Mouse (Mus musculus) hindbrain, embryonic 10.5 days (tissue): ENCODE data around the gene Sgcd. TPM values are rescaled to one million over a fixed set of nuclear protein-coding genes. Genes with fewer than 3 reads are reported as not detected.
A peak's percentile ranks its signal among the peaks of the same experiment; 100 is the strongest.

Source experiments
- DNase-seq: peaks from one replicate; pipeline ENCODE4 v3.0.0-alpha.2; 2017; ENCODE audit warnings: low spot score
- H3K27ac ChIP-seq: fragments of 300-500 bp; sonication (generic); 2 replicates; pipeline ENCODE4 v1.5.1; 2016; ENCODE audit warnings: mild to moderate bottlenecking, moderate library complexity
- H3K27me3 ChIP-seq: fragments of 300-500 bp; sonication (generic); 2 replicates; pipeline ENCODE4 v1.6.1; 2016; ENCODE audit warnings: mild to moderate bottlenecking; ENCODE audit not compliant: poor library complexity, insufficient read depth, severe bottlenecking
- H3K36me3 ChIP-seq: fragments of 300-500 bp; sonication (generic); 2 replicates; pipeline ENCODE4 v1.6.1; 2016; ENCODE audit warnings: mild to moderate bottlenecking, moderate library complexity
- H3K4me1 ChIP-seq: fragments of 300-500 bp; sonication (generic); replicated peaks from 2 replicates; pipeline ENCODE4 v1.6.1; 2016; ENCODE audit warnings: mild to moderate bottlenecking
- H3K4me3 ChIP-seq: fragments of 300-500 bp; sonication (generic); 2 replicates; pipeline ENCODE4 v1.5.1; 2016; ENCODE audit warnings: mild to moderate bottlenecking, moderate library complexity
- H3K9me3 ChIP-seq: fragments of 300-500 bp; sonication (generic); 2 replicates; pipeline ENCODE4 v1.6.1; 2016; ENCODE audit warnings: mild to moderate bottlenecking, moderate library complexity
- whole genome bisulfite sequencing: fragments of 180-500 bp; shearing (Covaris S2); methylation state at CpG from one replicate; pipeline ENCODE4 v1.1.7; 2016; 5-methylcytosine and 5-hydroxymethylcytosine counted together
- polyA plus RNA-seq: library from polyadenylated mRNA; unstranded; fragments of >200 nt; fragmentation: Nextera tagmentation; extraction: Ambion mirVana; gene quantifications from 2 replicates; pipeline ENCODE4 v1.2.1, GENCODE M21; 2016

Sgcd gene
- polyA plus RNA-seq, 1 experiment from 2014 or later: 1.5 TPM

GRCm38 (mm10) chr11:47069769-47070384 is 918.9 kb downstream of the Sgcd start:
- no peak for DNase-seq

GRCm38 (mm10) chr11:47063690-47064089 is 925.1 kb downstream of the Sgcd start:
- no peak overlapping the region for H3K4me3 ChIP-seq
- 87% methylated on average over 4 of the region's 4 CpGs for WGBS

More at GRCm38 (mm10) chr11:47069769-47070384, 918.9 kb downstream of the Sgcd start:
- H3K27ac ChIP-seq: no peak overlapping the region
- 92% methylated on average over 2 of the region's 2 CpGs for WGBS
- H3K4me3 ChIP-seq: no peak overlapping the region
- H3K27me3 ChIP-seq: no peaks in the 10 kb centered on the region
- no peaks in the 10 kb centered on the region for H3K9me3 ChIP-seq
- H3K4me1 ChIP-seq: no peaks in the 10 kb centered on the region
- H3K36me3 ChIP-seq: no peaks in the 10 kb centered on the region

DNA sequence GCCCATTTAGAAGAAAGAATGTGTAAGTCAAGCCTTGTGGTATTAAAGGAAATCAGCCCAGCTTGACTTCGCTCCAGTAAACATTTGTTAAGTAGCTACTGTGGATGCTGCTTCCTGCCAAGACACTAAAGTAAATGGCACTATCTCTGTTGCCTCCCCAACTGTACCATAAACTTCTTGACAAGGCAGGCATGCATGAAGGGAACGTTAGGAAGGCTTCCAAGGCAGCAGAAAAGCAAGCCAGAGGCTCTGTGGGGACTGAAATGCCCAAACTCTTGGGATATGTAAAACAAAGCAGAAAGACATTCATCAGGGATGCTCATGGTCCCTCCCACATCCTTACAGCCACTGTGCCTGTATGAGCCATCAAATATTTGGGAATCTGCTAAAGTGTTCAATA is 938.4 kb downstream of the Sgcd start:
- no peak for DNase-seq
- H3K27me3 ChIP-seq: no peaks in the 10 kb centered on the region
- no peaks in the 10 kb centered on the region for H3K36me3 ChIP-seq
- no peak overlapping the region for H3K4me3 ChIP-seq
- no peak overlapping the region for H3K27ac ChIP-seq
- WGBS: 69% methylated on average over 2 of the region's 2 CpGs
- H3K9me3 ChIP-seq: no peaks in the 10 kb centered on the region
- H3K4me1 ChIP-seq: no peaks in the 10 kb centered on the region

More at GRCm38 (mm10) chr11:47063690-47064089, 925.1 kb downstream of the Sgcd start:
- Histone ChIP-seq H3K9me3 (no peaks in the 10 kb centered on the region), H3K4me1 (no peaks in the 10 kb centered on the region), H3K36me3 (no peaks in the 10 kb centered on the region), H3K27ac (no peak overlapping the region), H3K27me3 (no peaks in the 10 kb centered on the region)
- DNase-seq: no peak

- H3K27ac ChIP-seq: no peak overlapping the region
- no peaks in the 10 kb centered on the region for H3K27me3 ChIP-seq
- DNase-seq: no peak
- WGBS: 88% methylated on average over 4 of the region's 4 CpGs
- H3K4me3 ChIP-seq: no peak overlapping the region
- no peaks in the 10 kb centered on the region for H3K9me3 ChIP-seq
- no peaks in the 10 kb centered on the region for H3K36me3 ChIP-seq
- no peaks in the 10 kb centered on the region for H3K4me1 ChIP-seq
Measured at GRCm38 (mm10) chr11:47049756-47050155, 939.0 kb downstream of the Sgcd start.

GRCm38 (mm10) chr11:47032318-47032717 is 956.5 kb downstream of the Sgcd start:
- Histone ChIP-seq H3K27me3 (no peaks in the 10 kb centered on the region), H3K36me3 (no peaks in the 10 kb centered on the region), H3K4me1 (no peaks in the 10 kb centered on the region), H3K9me3 (no peaks in the 10 kb centered on the region), H3K4me3 (no peak overlapping the region), H3K27ac (no peak overlapping the region)
- DNase-seq: no peak
- 85% methylated on average over 5 of the region's 5 CpGs for WGBS

DNA sequence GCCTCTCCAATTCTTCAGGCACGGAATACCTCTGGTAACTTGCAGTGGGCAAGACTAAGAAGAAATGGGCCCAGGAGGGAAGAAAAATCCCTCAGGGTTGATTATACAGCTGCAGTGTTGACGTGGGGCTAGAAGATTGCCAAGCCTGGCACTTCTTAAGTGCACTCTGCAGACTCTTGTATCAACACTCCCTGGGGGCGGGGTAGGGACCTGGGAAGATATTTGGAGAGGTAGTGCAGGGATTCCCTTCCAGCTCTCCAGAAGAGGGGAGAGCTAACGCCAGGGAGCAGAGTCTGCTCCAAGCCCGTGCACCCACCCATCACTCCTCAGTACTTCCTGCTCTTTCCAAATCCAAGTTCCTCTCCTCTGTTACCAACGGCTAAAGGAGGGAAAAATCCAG is 967.9 kb downstream of the Sgcd start:
- Histone ChIP-seq H3K27me3 (no peaks in the 10 kb centered on the region), H3K27ac (no peak overlapping the region), H3K4me3 (no peak overlapping the region), H3K36me3 (no peaks in the 10 kb centered on the region), H3K4me1 (no peaks in the 10 kb centered on the region), H3K9me3 (no peaks in the 10 kb centered on the region)
- DNase-seq: peak; percentile 2
- WGBS: 52% methylated on average over 6 of the region's 6 CpGs

DNA sequence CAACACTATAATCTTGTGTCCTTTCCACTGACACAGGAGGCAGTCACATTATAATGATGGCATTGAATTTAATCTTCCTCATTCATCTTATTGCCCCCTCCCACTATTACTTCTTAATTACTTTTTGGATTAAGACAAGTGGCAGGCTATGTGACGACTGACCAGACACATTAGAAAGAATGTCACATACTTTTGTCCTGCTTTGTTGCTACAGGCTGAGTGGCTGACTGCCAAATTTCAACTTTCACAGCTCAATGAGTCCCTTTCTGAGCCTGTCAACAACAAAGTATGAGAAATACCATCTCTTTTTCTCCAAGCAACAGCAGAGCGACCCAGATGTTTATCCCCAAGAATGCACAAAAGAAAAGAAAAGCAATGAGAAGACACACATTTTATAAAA is 970.6 kb downstream of the Sgcd start:
- no peak for DNase-seq
- Histone ChIP-seq H3K4me3 (no peak overlapping the region), H3K27ac (no peak overlapping the region), H3K36me3 (no peaks in the 10 kb centered on the region), H3K27me3 (no peaks in the 10 kb centered on the region), H3K4me1 (no peaks in the 10 kb centered on the region), H3K9me3 (no peaks in the 10 kb centered on the region)
- 57% methylated on average over 2 of the region's 2 CpGs for WGBS

DNA sequence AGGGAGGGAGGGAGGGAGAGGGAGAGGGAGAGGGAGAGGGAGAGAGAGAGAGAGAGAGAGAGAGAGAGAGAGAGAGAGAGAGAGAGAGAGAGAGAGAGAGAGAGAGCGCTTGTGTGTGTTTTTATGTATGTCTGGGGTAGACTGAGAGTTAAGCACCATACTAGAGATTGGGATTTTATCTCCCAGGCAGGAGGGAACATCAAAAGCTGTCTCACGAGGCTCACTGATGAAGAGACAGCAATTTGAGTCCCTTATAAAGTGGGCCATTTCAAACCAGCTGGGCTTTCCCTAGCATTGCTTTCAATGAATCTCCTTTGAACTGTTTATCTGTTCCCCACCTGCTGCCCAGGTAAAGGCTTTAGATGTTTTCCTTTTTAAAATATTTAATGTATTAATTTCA is 973.1 kb downstream of the Sgcd start:
- Histone ChIP-seq H3K27ac (no peak overlapping the region), H3K27me3 (no peaks in the 10 kb centered on the region), H3K4me3 (no peak overlapping the region), H3K4me1 (no peaks in the 10 kb centered on the region), H3K9me3 (no peaks in the 10 kb centered on the region), H3K36me3 (no peaks in the 10 kb centered on the region)
- DNase-seq: no peak
- 76% methylated on average over 2 of the region's 2 CpGs for whole genome bisulfite sequencing

DNA sequence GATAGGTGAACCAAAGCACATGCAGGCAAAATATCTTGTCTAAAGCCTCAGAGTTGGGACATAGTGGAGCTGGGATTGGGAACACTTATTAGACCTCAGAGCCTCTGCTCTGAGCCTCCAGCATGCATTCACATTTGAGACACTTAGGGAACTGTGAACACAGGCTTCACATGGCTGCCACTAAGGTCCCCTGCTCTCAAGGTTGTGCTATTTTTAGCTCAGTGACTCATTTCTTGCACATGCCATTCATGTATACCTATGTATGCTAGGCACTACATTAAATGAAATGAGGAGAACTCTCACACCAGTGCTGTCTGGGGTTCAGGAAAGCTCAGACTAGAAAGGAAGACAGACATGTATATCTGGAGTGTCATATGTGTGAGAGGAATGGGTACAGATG is 974.5 kb downstream of the Sgcd start:
- no peak overlapping the region for H3K4me3 ChIP-seq
- no peak for DNase-seq
- H3K27ac ChIP-seq: no peak overlapping the region
- H3K36me3 ChIP-seq: no peaks in the 10 kb centered on the region
- H3K27me3 ChIP-seq: no peaks in the 10 kb centered on the region
- no peaks in the 10 kb centered on the region for H3K9me3 ChIP-seq
- no peaks in the 10 kb centered on the region for H3K4me1 ChIP-seq

- Histone ChIP-seq H3K4me1 (no peaks in the 10 kb centered on the region), H3K4me3 (no peak overlapping the region), H3K9me3 (no peaks in the 10 kb centered on the region), H3K27me3 (no peaks in the 10 kb centered on the region), H3K36me3 (no peaks in the 10 kb centered on the region), H3K27ac (no peak overlapping the region)
- DNase-seq: no peak
Measured at GRCm38 (mm10) chr11:47010166-47010565, 978.6 kb downstream of the Sgcd start.

DNA sequence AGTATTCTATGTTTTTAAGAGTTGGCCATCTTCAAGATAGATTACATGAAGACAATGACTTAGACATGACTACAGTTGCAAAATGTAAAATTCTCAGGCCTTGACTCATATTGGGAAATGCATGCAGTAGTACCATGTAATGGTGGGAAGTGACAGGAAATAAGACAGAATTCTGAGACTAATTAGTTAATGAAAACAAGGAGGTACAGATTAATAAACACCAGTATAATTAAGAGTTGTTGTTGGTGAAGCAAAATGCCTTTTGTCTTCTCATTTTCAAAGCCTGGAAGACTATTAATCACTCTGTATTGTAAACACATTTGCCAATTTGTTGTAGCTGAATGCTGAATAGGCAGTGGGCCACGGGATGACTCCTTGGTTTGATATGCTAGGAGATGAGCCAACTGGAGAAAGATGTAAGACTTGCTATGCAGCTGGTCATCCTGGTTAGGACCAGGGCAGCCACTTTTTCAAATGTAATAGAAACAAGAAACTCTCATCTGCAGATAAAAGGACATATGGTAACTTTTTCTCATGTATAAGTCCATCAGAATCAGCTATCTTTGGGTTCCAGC is 983.4 kb downstream of the Sgcd start:
- Histone ChIP-seq H3K4me3 (no peak overlapping the region), H3K9me3 (no peaks in the 10 kb centered on the region), H3K27ac (no peak overlapping the region), H3K4me1 (no peaks in the 10 kb centered on the region), H3K27me3 (no peaks in the 10 kb centered on the region), H3K36me3 (no peaks in the 10 kb centered on the region)
- no peak for DNase-seq
- WGBS: 85% methylated on average over 1 of the region's 1 CpGs

- Histone ChIP-seq H3K36me3 (no peaks in the 10 kb centered on the region), H3K27ac (no peak overlapping the region), H3K4me3 (no peak overlapping the region), H3K27me3 (no peaks in the 10 kb centered on the region), H3K9me3 (no peaks in the 10 kb centered on the region), H3K4me1 (peaks cover 15% of the 10 kb centered on the region)
- DNase-seq: no peak
- WGBS: 47% methylated on average over 4 of the region's 4 CpGs
Measured at GRCm38 (mm10) chr11:46939311-46939710, 1049.5 kb downstream of the Sgcd start.

DNA sequence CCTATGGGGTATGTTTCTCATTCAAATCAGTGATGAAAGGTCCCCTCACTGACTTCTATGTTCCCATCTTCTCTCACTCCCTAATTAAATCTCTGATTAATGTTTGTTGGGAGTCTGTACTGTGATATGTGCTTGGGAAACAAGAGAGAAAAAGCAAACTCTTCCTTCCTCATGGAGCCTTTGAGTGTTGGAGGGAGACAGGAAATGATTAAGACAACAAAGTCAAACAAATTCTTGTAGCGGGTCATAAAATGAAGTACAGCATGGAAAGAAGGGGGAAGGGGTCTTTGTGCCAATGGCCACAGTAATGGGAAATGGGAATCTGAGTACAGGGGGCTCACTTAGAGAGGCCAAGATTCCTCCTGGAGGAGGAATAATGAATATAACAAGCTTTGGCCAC is 1063.8 kb downstream of the Sgcd start:
- DNase-seq: no peak
- Histone ChIP-seq H3K4me3 (no peak overlapping the region), H3K4me1 (no peaks in the 10 kb centered on the region), H3K9me3 (no peaks in the 10 kb centered on the region), H3K27me3 (no peaks in the 10 kb centered on the region), H3K36me3 (no peaks in the 10 kb centered on the region), H3K27ac (no peak overlapping the region)
- WGBS: 94% methylated on average over 1 of the region's 1 CpGs

GRCm38 (mm10) chr11:46920244-46920643 is 1068.5 kb downstream of the Sgcd start:
- 95% methylated on average over 1 of the region's 1 CpGs for WGBS
- H3K4me1 ChIP-seq: no peaks in the 10 kb centered on the region
- DNase-seq: no peak
- H3K27me3 ChIP-seq: no peaks in the 10 kb centered on the region
- no peak overlapping the region for H3K4me3 ChIP-seq
- H3K27ac ChIP-seq: no peak overlapping the region
- H3K36me3 ChIP-seq: no peaks in the 10 kb centered on the region
- no peaks in the 10 kb centered on the region for H3K9me3 ChIP-seq
